Mouse (Mus musculus) frontal cortex, postnatal 25 days (tissue): ENCODE data around the gene Ints3.
"Not testable (repeated sequence)": the region's sequence is repeated elsewhere in the genome, so short reads cannot be mapped to it uniquely, and the experiment has no call there.

Experiments
- DNase-seq, 2 experiments: peaks; one replicate each; pipeline ENCODE4 v3.0.0; 2022; ENCODE audit warnings: low spot score in 2 of 2

The Ints3 gene

DNA sequence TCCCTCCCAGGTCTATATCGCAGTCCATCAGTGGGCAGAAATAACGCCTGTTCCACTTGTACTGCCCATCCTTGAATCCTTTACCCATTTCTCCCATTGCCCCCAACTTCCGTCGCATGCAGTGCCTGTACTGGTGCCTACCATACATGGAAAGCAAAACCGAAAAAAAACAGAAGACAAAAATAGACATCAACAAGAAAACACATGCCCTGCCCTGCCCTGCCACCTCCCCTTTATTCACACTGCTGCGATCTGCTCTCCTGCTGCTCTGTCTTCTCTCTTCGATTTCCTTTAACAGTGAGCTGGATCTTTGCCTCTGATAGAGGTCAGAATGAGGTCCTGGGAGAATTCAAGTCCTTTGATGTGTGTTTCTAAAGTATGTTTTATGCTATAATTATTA, 75.5 kb downstream of the Ints3 start:
- DNase-seq: no peak

DNA sequence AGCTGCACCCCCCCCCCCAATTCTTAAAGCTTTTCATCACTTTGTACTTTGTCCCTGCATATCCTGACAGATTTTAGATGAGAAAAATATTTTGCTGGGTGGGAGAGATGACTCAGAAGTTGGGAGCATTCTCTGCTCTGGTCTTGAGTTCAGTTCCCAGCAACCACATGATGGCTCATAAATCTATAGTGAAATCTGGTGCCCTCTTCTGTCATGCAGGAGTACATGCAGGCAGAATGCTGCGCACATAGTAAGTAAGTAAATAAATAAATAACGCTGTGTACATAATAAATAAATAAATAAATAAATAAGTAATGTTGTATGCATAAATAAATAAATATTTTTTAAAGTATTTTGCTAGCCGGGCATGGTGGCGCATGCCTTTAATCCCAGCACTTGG, 85.6 kb downstream of the Ints3 start:
- DNase-seq: no peak

DNA sequence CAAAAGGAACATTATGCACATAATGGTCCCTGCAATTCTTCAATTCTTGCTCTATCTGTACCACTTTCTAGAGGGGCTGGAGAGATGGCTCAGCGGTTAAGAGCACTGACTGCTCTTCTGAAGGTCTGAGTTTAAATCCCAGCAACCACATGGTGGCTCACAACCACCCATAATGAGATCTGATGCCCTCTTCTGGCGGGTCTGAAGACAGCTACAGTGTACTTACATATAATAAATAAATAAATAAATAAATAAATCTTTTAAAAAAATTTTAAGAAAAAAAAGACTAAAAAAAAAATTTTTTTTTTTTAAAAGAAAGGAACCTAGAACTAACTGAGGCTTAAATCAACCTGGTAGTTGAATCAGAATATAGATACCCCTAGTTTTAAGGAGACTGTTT, 90.6 kb downstream of the Ints3 start:
- DNase-seq: not testable (repeated sequence)
